Mouse (Mus musculus): Measurements from ENCODE around the gene Gsdma2.
"Not testable (repeated sequence)": the region's sequence is repeated elsewhere in the genome, so short reads cannot be mapped to it uniquely, and the experiment has no call there.

Gsdma2 gene

GRCm38 (mm10) chr11:98646459-98646858, at the start of gene Gsdma2:
Gene Gsdma2 (plus strand): TSS chr11:98646759.
- DNase-seq (ENCODE audit: low read depth, low spot score), result no peak

GRCm38 (mm10) chr11:98597363-98597762, 49.2 kb upstream of the Gsdma2 start:
- DNase-seq (ENCODE audit: low read depth, low spot score), result peak; percentile 93

- no peak for DNase-seq (ENCODE audit: low read depth, low spot score)
These were observed 48.6 kb upstream of the Gsdma2 start, which contains the start of gene Lrrc3c for GRCm38 (mm10) chr11:98597991-98598390. Gene Lrrc3c (plus strand): TSS chr11:98598291.

DNA sequence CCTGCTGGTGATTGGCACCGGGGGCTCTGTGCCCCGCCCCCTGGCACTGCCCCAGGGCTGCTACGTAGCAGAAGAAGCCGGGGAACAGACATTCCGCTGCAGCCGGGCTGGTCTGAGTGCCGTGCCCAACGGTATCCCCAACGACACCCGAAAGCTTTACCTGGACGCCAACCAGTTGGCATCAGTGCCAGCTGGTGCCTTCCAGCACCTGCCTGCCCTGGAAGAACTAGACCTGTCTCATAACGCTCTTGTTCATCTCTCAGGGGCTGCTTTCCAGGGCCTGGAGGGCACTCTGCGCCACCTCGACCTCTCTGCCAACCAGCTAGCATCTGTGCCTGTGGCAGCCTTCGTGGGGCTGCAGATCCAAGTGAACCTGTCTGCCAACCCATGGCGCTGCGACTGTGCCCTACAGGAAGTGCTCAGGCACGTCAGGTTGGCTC, 47.7 kb upstream of the Gsdma2 start:
- no peak for DNase-seq (ENCODE audit: low read depth, low spot score)

DNA sequence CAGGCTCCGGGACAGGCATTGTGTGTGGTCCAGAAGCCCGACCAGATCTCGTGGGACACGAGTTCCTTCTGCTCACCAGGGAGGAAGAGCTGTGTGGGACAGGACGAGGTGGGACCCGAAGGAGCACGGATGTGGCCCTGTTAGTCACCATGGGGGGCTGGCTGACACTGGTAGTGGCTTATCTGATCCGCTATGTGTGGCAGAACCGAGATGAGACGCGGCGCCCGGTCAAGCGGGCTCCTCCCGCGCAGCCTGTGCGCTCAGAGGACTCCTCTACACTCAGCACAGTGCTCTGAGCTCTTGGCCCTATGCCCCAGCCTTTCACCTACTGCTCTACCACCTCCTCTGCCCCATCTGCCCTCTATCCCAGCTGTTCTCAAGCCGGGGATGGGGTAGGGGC, 47.3 kb upstream of the Gsdma2 start:
- DNase-seq (ENCODE audit: low read depth, low spot score), result no peak

DNA sequence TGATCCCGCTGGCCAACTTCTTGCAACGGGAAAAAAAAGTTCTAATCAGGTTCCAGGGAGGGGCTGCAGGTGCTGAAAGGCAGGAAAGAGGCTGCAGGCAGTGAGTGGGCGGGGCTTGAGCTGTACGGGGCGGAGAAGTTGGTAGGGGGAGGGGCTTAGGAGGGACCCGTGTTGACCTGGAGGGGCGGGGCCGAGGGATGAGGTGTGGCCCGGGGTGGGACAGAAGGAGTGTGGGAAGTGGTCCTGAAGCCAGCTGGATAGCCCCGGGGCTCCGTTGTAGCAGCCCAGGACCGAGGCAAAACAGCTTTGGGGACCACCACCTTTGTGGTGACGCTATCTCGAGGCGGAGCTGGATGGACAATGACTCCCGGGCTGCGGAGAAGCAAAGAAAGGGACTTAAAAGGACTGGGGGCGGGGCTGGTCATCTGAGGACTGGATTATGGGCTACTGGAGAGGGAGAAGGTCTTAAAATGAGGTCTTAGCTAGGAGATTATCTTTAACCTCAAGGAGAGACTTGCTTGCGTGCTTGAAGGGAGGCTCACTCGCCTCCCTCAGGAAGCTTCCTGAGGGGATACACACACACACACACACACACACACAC, 44.4 kb upstream of the Gsdma2 start:
- DNase-seq (ENCODE audit: low read depth, low spot score), result peak; percentile 58

- DNase-seq (ENCODE audit: low read depth, low spot score), result peak; percentile 28
These were observed 42.6 kb upstream of the Gsdma2 start for GRCm38 (mm10) chr11:98603953-98604352.

DNA sequence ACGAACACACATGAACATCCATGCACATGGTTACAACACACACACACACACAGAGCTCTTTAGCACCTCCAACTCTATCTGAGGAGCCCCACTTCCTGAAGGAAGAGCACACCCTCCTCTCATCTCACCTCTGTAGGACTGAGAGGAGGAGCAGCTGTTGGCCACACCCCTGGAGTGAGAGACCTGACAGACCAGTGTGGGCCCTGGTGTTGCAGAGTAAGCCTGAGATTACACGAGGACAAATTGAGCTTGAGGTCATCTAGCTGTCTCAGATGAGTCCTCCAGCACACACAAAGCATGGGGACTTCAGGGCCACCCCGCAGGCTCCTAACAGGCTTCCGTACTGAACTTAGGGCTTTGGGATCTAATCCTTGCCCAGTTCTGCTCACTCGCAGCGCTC, 41.6 kb upstream of the Gsdma2 start:
- DNase-seq (ENCODE audit: low read depth, low spot score), result not testable (repeated sequence)

DNA sequence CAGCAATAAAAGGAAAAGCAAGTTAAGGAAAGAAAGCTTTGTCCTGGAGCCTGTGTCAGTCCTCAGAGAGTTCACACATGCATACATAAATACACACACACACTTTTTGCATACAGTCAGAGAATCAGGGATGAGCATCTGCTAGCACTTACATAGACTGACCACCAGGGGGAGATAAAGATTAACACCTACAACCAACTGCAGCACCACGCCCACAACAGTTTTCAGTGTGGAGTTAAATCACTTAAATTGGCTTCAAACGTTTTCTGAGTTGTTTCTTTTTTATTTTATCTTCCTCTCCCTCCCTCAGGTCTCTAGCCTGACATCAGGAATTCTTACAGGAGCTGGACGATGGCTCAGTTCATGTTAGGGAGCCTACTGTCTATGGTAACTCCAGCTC, 39.8 kb upstream of the Gsdma2 start:
- DNase-seq (ENCODE audit: low read depth, low spot score), result peak; percentile 80

DNA sequence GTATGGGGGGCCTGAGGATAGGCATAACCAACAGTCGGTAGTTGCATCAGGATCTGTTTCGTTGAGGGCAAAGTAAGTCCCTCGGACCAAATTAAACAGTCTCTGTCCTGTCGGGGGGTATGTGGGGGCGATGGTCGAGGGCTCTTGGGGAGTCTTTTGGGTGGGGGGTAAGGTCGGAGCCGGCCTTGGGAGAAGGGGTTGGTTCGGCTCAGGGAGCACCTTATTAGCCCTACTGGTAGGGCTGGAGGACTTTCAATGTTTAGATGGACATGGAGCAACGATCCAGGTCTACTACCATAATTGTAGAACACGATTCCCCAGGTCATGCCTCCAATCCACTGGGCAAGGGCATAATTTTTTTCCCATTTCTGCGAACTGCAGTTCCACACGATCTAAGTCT, 25.8 kb upstream of the Gsdma2 start:
- no peak for DNase-seq (ENCODE audit: low read depth, low spot score)

DNA sequence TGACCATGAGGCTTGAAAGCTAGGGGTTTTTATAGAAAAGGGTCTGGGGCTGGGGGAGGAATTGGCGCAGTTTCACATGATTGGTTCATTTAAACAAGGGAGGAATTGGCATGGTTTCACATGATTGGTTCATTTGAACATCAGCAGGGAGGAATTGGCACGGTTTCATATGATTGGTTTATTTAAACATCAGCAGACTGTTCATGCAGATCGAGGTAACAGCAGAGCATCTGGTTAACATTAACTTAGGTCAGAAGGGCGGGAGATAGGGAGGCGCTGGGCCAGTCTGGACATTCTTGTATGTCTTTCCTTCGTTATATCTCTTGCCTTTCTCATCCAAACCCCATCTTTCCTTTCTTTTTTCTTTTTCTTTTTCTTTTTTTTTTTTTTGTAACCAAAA, 22.6 kb upstream of the Gsdma2 start:
- not testable (repeated sequence) for DNase-seq (ENCODE audit: low read depth, low spot score)

DNA sequence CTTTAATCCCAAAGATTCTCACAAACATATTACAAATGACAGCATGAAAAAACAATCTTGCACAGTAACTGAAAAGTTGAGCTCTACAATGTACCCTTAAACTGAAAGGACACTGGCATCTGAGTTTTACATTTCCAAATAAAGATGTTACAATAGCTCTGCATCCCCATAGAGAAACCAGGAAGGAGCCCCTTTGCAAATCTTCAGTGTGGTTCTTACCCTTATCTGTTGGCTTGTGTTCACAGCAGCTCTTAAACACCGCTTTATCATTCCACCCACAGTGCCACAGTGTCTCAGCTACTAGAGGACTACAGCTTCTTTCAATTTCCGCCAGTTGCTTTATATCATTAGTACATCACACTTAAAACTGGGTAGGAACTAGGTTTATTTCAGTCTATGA, 22.2 kb upstream of the Gsdma2 start:
- DNase-seq (ENCODE audit: low read depth, low spot score), result not testable (repeated sequence)

- DNase-seq (ENCODE audit: low read depth, low spot score), result no peak
These were observed 20.7 kb upstream of the Gsdma2 start, which contains the start of the genes Gm12355 and Gsdma3 for GRCm38 (mm10) chr11:98625611-98626410. Gene Gm12355 (minus strand): TSS chr11:98625661. Gene Gsdma3 (plus strand): TSS chr11:98626360.

GRCm38 (mm10) chr11:98628706-98629105, 17.9 kb upstream of the Gsdma2 start:
- no peak for DNase-seq (ENCODE audit: low read depth, low spot score)

- no peak for DNase-seq (ENCODE audit: low read depth, low spot score)
These were observed 15.9 kb upstream of the Gsdma2 start for GRCm38 (mm10) chr11:98630646-98631045.

GRCm38 (mm10) chr11:98635312-98635970, 11.1 kb upstream of the Gsdma2 start:
- DNase-seq (ENCODE audit: low read depth, low spot score), result peak; percentile 68

GRCm38 (mm10) chr11:98637501-98637900, 9.1 kb upstream of the Gsdma2 start:
- no peak for DNase-seq (ENCODE audit: low read depth, low spot score)

- no peak for DNase-seq (ENCODE audit: low read depth, low spot score)
These were observed 6.5 kb upstream of the Gsdma2 start for GRCm38 (mm10) chr11:98640091-98640490.

GRCm38 (mm10) chr11:98644757-98645156, 1.8 kb upstream of the Gsdma2 start:
- DNase-seq (ENCODE audit: low read depth, low spot score), result no peak

DNA sequence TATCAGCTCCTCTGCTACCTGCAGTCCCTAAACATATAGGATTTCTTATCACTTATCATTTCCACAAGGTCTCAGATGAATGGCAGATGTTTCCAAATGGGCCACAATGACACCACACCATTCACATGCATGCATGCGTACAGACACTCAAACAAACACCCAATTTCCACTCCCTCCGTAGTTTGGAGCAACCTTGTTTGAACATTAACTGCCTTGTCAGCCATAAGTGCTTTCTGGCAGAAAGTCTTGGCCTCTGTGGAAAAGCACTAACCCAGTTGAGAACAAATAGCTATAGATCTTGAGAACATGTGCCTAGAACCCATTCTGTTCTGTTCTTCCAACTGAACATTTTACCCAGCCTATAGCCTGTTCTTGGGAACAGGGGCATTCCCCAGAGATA, 613 bp upstream of the Gsdma2 start:
- DNase-seq (ENCODE audit: low read depth, low spot score), result no peak

GRCm38 (mm10) chr11:98655076-98655475, 8.5 kb downstream of the Gsdma2 start:
- peak; percentile 75 for DNase-seq (ENCODE audit: low read depth, low spot score)

GRCm38 (mm10) chr11:98660517-98660916, 14.0 kb downstream of the Gsdma2 start:
- DNase-seq (ENCODE audit: low read depth, low spot score), result peak; percentile 81
